Mouse (Mus musculus) left cerebral cortex, adult 11 months (tissue): ENCODE results near the gene Acvrl1.

Experiments used
- DNase-seq: peaks from one replicate; pipeline ENCODE4 v3.0.0; 2022; ENCODE audit warnings: low spot score

The Acvrl1 gene

GRCm38 (mm10) chr15:101142672-101143071 lies 14.3 kb downstream of the Acvrl1 start:
- DNase-seq: no peak

GRCm38 (mm10) chr15:101143494-101143893 lies 15.2 kb downstream of the Acvrl1 start:
- DNase-seq: no peak

GRCm38 (mm10) chr15:101144176-101144575 lies 15.9 kb downstream of the Acvrl1 start:
- no peak for DNase-seq

- no peak for DNase-seq
These were observed 16.5 kb downstream of the Acvrl1 start for GRCm38 (mm10) chr15:101144779-101145178.

- DNase-seq: peak; percentile 92
These were observed 17.2 kb downstream of the Acvrl1 start for GRCm38 (mm10) chr15:101145424-101146099.

- DNase-seq: no peak
These were observed 18.0 kb downstream of the Acvrl1 start for GRCm38 (mm10) chr15:101146100-101146965.

GRCm38 (mm10) chr15:101147115-101147909 lies 19.0 kb downstream of the Acvrl1 start:
- no peak for DNase-seq

- no peak for DNase-seq
These were observed 19.6 kb downstream of the Acvrl1 start for GRCm38 (mm10) chr15:101147910-101148273.

- DNase-seq: no peak
These were observed 20.3 kb downstream of the Acvrl1 start for GRCm38 (mm10) chr15:101148604-101149003.

GRCm38 (mm10) chr15:101151409-101152261 lies 23.3 kb downstream of the Acvrl1 start:
- no peak for DNase-seq

- no peak for DNase-seq
These were observed 26.6 kb downstream of the Acvrl1 start for GRCm38 (mm10) chr15:101154700-101155616.

- no peak for DNase-seq
These were observed 31.8 kb downstream of the Acvrl1 start for GRCm38 (mm10) chr15:101160128-101160527.

- no peak for DNase-seq
These were observed 32.3 kb downstream of the Acvrl1 start for GRCm38 (mm10) chr15:101160591-101160990.

GRCm38 (mm10) chr15:101161534-101161933 lies 33.2 kb downstream of the Acvrl1 start:
- DNase-seq: no peak

- DNase-seq: no peak
These were observed 34.7 kb downstream of the Acvrl1 start for GRCm38 (mm10) chr15:101163056-101163458.

- no peak for DNase-seq
These were observed 35.5 kb downstream of the Acvrl1 start for GRCm38 (mm10) chr15:101163854-101164253.

- DNase-seq: no peak
These were observed 36.0 kb downstream of the Acvrl1 start for GRCm38 (mm10) chr15:101164291-101164690.

- DNase-seq: no peak
These were observed 37.5 kb downstream of the Acvrl1 start for GRCm38 (mm10) chr15:101165658-101166437.

- no peak for DNase-seq
These were observed 39.2 kb downstream of the Acvrl1 start for GRCm38 (mm10) chr15:101167553-101167952.

- DNase-seq: no peak
These were observed 41.6 kb downstream of the Acvrl1 start for GRCm38 (mm10) chr15:101169910-101170309.
